Mouse (Mus musculus): ENCODE results near the gene Tkt. TPM values are rescaled to one million over a fixed set of nuclear protein-coding genes. Genes with fewer than 3 reads are reported as not detected.

Gene Tkt
- polyA plus RNA-seq (2016; fragmentation: Nextera tagmentation; extraction: Ambion mirVana): 245 and 246 TPM in 2 replicates

GRCm38 (mm10) chr14:30548131-30548720 is at the start of gene Tkt:
Tkt (plus strand) TSS chr14:30548359.
- H3K36me3 ChIP-seq: no peaks in the 10 kb centered on the region
- peak within 1 kb of the TSS; percentile 89 for H3K4me2 ChIP-seq (replicated peaks)
- peak; percentile 25; the same call in 1 of the 2 replicates for ATAC-seq (ENCODE audit: insufficient number of reproducible peaks, insufficient read depth, low FRiP score, low TSS enrichment)
- H3K9me3 ChIP-seq: no peaks in the 10 kb centered on the region
- peak within 1 kb of the TSS; percentile 90 for H3K9ac ChIP-seq
- no peaks in the 10 kb centered on the region for H3K27me3 ChIP-seq
- peaks cover 29% of the 10 kb centered on the region for H3K4me1 ChIP-seq
- peak within 1 kb of the TSS; percentile 68 for H3K4me3 ChIP-seq
- WGBS: 21% methylated on average over 8 of the region's 8 CpGs
- H3K27ac ChIP-seq: peak within 1 kb of the TSS; percentile 92

GRCm38 (mm10) chr14:30504990-30505389 is 43.2 kb upstream of the Tkt start:
- H3K4me3 ChIP-seq: no peak overlapping the region
- H3K4me2 ChIP-seq (replicated peaks): no peak overlapping the region
- no peak overlapping the region for H3K27ac ChIP-seq
- H3K27me3 ChIP-seq: no peaks in the 10 kb centered on the region
- 91% methylated on average over 5 of the region's 5 CpGs for WGBS
- H3K36me3 ChIP-seq: peaks cover 66% of the 10 kb centered on the region
- no peak overlapping the region for H3K9ac ChIP-seq
- no peaks in the 10 kb centered on the region for H3K4me1 ChIP-seq
- no peaks in the 10 kb centered on the region for H3K9me3 ChIP-seq
- no peak for ATAC-seq (ENCODE audit: insufficient number of reproducible peaks, insufficient read depth, low FRiP score, low TSS enrichment)

GRCm38 (mm10) chr14:30510214-30510763 is 37.9 kb upstream of the Tkt start:
- H3K4me1 ChIP-seq: no peaks in the 10 kb centered on the region
- peaks cover 65% of the 10 kb centered on the region for H3K36me3 ChIP-seq
- no peak for ATAC-seq (ENCODE audit: insufficient number of reproducible peaks, insufficient read depth, low FRiP score, low TSS enrichment)
- H3K4me2 ChIP-seq (replicated peaks): no peak overlapping the region
- WGBS: 94% methylated on average over 6 of the region's 6 CpGs
- no peak overlapping the region for H3K9ac ChIP-seq
- no peak overlapping the region for H3K27ac ChIP-seq
- no peak overlapping the region for H3K4me3 ChIP-seq
- no peaks in the 10 kb centered on the region for H3K27me3 ChIP-seq
- H3K9me3 ChIP-seq: no peaks in the 10 kb centered on the region

GRCm38 (mm10) chr14:30512896-30513295 is 35.3 kb upstream of the Tkt start:
- 90% methylated on average over 5 of the region's 5 CpGs for WGBS
- no peaks in the 10 kb centered on the region for H3K4me1 ChIP-seq
- no peaks in the 10 kb centered on the region for H3K9me3 ChIP-seq
- H3K36me3 ChIP-seq: peaks cover 50% of the 10 kb centered on the region
- no peak overlapping the region for H3K4me3 ChIP-seq
- H3K9ac ChIP-seq: no peak overlapping the region
- no peaks in the 10 kb centered on the region for H3K27me3 ChIP-seq
- no peak overlapping the region for H3K27ac ChIP-seq
- no peak overlapping the region for H3K4me2 ChIP-seq (replicated peaks)
- ATAC-seq (ENCODE audit: insufficient number of reproducible peaks, insufficient read depth, low FRiP score, low TSS enrichment): no peak

- WGBS: 90% methylated on average over 13 of the region's 13 CpGs
- Histone ChIP-seq H3K4me1 (no peaks in the 10 kb centered on the region), H3K27ac (no peak overlapping the region), H3K27me3 (no peaks in the 10 kb centered on the region), H3K4me3 (no peak overlapping the region), H3K9me3 (no peaks in the 10 kb centered on the region), H3K4me2 (replicated peaks) (no peak overlapping the region), H3K9ac (no peak overlapping the region), H3K36me3 (peaks cover 61% of the 10 kb centered on the region)
- no peak for ATAC-seq (ENCODE audit: insufficient number of reproducible peaks, insufficient read depth, low FRiP score, low TSS enrichment)
Observed at GRCm38 (mm10) chr14:30515931-30516723, 32.0 kb upstream of the Tkt start.

- Histone ChIP-seq H3K4me3 (no peak overlapping the region), H3K27me3 (no peaks in the 10 kb centered on the region), H3K36me3 (peaks cover 71% of the 10 kb centered on the region), H3K4me1 (no peaks in the 10 kb centered on the region), H3K9me3 (no peaks in the 10 kb centered on the region), H3K27ac (no peak overlapping the region), H3K4me2 (replicated peaks) (no peak overlapping the region), H3K9ac (no peak overlapping the region)
- WGBS: 88% methylated on average over 5 of the region's 5 CpGs
- no peak for ATAC-seq (ENCODE audit: insufficient number of reproducible peaks, insufficient read depth, low FRiP score, low TSS enrichment)
Observed at GRCm38 (mm10) chr14:30519323-30519722, 28.8 kb upstream of the Tkt start.

- ATAC-seq (ENCODE audit: insufficient number of reproducible peaks, insufficient read depth, low FRiP score, low TSS enrichment): no peak
- Histone ChIP-seq H3K9me3 (no peaks in the 10 kb centered on the region), H3K27ac (no peak overlapping the region), H3K4me2 (replicated peaks) (no peak overlapping the region), H3K36me3 (peaks cover 90% of the 10 kb centered on the region), H3K9ac (no peak overlapping the region), H3K4me1 (no peaks in the 10 kb centered on the region), H3K4me3 (no peak overlapping the region), H3K27me3 (no peaks in the 10 kb centered on the region)
- 65% methylated on average over 6 of the region's 6 CpGs for WGBS
Observed at GRCm38 (mm10) chr14:30523356-30523755, 24.8 kb upstream of the Tkt start.

GRCm38 (mm10) chr14:30528392-30528791 is 19.8 kb upstream of the Tkt start:
- 88% methylated on average over 10 of the region's 10 CpGs for WGBS
- Histone ChIP-seq H3K9ac (no peak overlapping the region), H3K4me1 (no peaks in the 10 kb centered on the region), H3K4me3 (no peak overlapping the region), H3K27ac (no peak overlapping the region), H3K9me3 (no peaks in the 10 kb centered on the region), H3K27me3 (no peaks in the 10 kb centered on the region), H3K36me3 (peaks cover 47% of the 10 kb centered on the region), H3K4me2 (replicated peaks) (no peak overlapping the region)
- no peak for ATAC-seq (ENCODE audit: insufficient number of reproducible peaks, insufficient read depth, low FRiP score, low TSS enrichment)

- Histone ChIP-seq H3K9me3 (no peaks in the 10 kb centered on the region), H3K4me2 (replicated peaks) (no peak overlapping the region), H3K27me3 (no peaks in the 10 kb centered on the region), H3K4me3 (no peak overlapping the region), H3K36me3 (peaks cover 42% of the 10 kb centered on the region), H3K4me1 (no peaks in the 10 kb centered on the region), H3K27ac (no peak overlapping the region), H3K9ac (no peak overlapping the region)
- 84% methylated on average over 5 of the region's 5 CpGs for WGBS
- ATAC-seq (ENCODE audit: insufficient number of reproducible peaks, insufficient read depth, low FRiP score, low TSS enrichment): no peak
Observed at GRCm38 (mm10) chr14:30528961-30529360, 19.2 kb upstream of the Tkt start.

GRCm38 (mm10) chr14:30529454-30529853 is 18.7 kb upstream of the Tkt start:
- Histone ChIP-seq H3K4me2 (replicated peaks) (no peak overlapping the region), H3K9me3 (no peaks in the 10 kb centered on the region), H3K27ac (no peak overlapping the region), H3K4me1 (no peaks in the 10 kb centered on the region), H3K9ac (no peak overlapping the region), H3K4me3 (no peak overlapping the region), H3K27me3 (no peaks in the 10 kb centered on the region), H3K36me3 (peaks cover 38% of the 10 kb centered on the region)
- WGBS: 92% methylated on average over 12 of the region's 12 CpGs
- ATAC-seq (ENCODE audit: insufficient number of reproducible peaks, insufficient read depth, low FRiP score, low TSS enrichment): no peak

- H3K9me3 ChIP-seq: no peaks in the 10 kb centered on the region
- peaks cover 25% of the 10 kb centered on the region for H3K36me3 ChIP-seq
- no peaks in the 10 kb centered on the region for H3K4me1 ChIP-seq
- H3K27ac ChIP-seq: no peak overlapping the region
- ATAC-seq (ENCODE audit: insufficient number of reproducible peaks, insufficient read depth, low FRiP score, low TSS enrichment): no peak
- H3K4me2 ChIP-seq (replicated peaks): no peak overlapping the region
- no peak overlapping the region for H3K9ac ChIP-seq
- H3K27me3 ChIP-seq: no peaks in the 10 kb centered on the region
- WGBS: 83% methylated on average over 8 of the region's 8 CpGs
- no peak overlapping the region for H3K4me3 ChIP-seq
Observed at GRCm38 (mm10) chr14:30530726-30531269, 17.4 kb upstream of the Tkt start.

- Histone ChIP-seq H3K9me3 (no peaks in the 10 kb centered on the region), H3K27me3 (no peaks in the 10 kb centered on the region), H3K9ac (no peak overlapping the region), H3K4me1 (no peaks in the 10 kb centered on the region), H3K4me2 (replicated peaks) (no peak overlapping the region), H3K36me3 (peaks cover 19% of the 10 kb centered on the region), H3K27ac (no peak overlapping the region), H3K4me3 (no peak overlapping the region)
- WGBS: 86% methylated on average over 5 of the region's 5 CpGs
- no peak for ATAC-seq (ENCODE audit: insufficient number of reproducible peaks, insufficient read depth, low FRiP score, low TSS enrichment)
Observed at GRCm38 (mm10) chr14:30531431-30531830, 16.7 kb upstream of the Tkt start.

Measured in embryonic facial prominence, embryonic 12.5 days (tissue).